Mouse (Mus musculus): ENCODE results near the gene Zfp462. TPM values are rescaled to one million over a fixed set of nuclear protein-coding genes. Genes with fewer than 3 reads are reported as not detected.
"Not testable (repeated sequence)": the region's sequence is repeated elsewhere in the genome, so short reads cannot be mapped to it uniquely, and the experiment has no call there.

The Zfp462 gene
- total RNA-seq (2021) = 10 to 100 TPM; 62.8 to 69.0 TPM

DNA sequence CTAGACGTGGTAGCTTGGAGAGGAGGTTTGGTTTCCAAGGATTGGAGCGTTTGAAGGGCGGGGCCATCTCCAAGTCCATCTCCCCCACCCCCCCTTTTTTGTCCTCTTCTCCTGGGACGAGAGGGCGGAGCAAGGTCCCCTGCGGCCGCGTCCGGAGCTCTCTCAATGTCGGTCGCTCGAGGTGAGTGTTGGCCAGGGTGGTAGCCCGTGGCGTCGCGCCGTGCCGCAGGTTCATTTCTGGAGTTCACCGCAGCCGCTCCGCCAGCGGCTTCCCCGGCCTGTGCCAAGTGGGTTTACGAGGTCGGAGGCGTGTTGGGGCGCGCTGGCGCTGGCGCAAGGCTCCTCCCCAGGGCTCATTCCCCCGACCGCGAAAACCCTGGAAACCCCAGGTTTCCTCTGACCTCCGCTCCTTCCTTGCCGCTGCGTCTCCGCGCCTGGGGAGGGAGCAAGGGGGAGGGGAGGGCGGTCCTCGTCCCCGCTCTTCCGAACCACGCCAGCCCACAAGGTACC lies at the start of gene Zfp462:
TSS of gene Zfp462 (plus strand) at position 128 of the 510 bp plus-strand sequence.
- no peak for DNase-seq

GRCm38 (mm10) chr4:54896017-54896416 lies 48.8 kb upstream of the Zfp462 start:
- DNase-seq = no peak

DNA sequence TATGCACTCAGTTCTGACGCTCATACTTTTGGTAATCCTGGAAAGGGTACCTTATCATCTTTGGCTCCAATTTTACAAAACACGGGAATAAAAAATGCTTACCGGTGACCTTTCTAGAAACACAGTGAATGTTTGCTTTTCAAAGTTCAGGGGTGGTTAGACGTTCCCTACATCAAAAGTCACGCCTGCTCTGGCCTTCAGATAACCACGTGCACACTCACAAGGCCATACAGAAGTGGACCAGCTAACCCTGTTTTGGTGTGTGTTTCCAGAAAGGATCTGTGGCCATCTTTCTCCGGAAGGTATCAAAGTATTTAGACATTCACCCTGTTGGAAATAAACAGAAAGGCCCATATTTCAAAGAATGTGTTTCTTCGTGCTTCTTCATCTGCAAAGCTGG lies 40.2 kb upstream of the Zfp462 start:
- DNase-seq = no peak

DNA sequence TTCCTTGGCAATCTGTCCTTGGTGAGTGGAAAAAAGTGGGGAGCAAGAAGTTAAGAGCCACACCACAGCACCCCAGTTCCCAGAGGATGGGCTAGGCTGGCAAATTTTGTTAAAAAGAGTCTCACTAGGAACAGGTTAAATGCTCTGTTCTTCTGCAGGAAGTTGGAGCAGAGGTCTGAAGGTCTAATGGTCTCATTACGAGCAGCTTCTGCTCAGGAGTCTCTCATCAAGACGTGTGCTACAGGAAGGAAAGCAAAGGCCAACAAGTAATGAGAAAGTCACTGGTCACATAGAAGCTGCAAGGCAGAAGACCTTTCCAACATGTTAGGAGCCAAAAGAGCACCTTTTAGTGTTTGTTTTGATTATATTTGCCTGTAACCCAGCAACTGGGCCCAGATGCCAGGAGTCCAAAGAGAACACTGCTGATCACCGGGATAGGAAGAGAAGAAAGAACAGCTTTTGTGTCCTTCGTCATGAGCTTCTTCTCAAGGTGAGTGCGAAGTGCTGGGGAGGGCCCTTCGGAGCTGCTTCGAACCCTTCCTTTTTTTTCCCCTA lies 39.4 kb upstream of the Zfp462 start:
- no peak for DNase-seq

- no peak for DNase-seq
Measured at GRCm38 (mm10) chr4:54910300-54910699, 34.5 kb upstream of the Zfp462 start.

DNA sequence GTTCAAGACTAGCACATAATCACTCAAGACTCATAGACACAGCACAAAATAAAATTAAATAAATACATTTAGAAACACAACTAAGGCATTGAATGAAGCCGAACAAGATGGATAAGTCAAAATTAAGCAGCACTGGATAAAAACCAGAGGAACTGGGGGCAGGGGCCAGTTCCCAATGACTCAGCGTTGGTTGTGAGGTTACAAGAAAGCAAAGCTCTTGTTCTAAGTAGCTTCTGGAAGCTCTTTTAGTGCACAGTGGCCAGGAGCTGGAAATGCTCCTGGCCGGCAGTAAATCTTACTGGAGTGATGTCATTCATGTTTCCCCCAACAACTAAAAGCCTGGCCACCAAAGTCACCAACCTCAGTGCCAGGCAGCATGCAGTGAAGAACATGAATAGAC lies 26.6 kb upstream of the Zfp462 start:
- DNase-seq = no peak

GRCm38 (mm10) chr4:54923386-54923785 lies 21.5 kb upstream of the Zfp462 start:
- no peak for DNase-seq

GRCm38 (mm10) chr4:54924306-54924705 lies 20.5 kb upstream of the Zfp462 start:
- no peak for DNase-seq

- DNase-seq = not testable (repeated sequence)
Measured at GRCm38 (mm10) chr4:54926456-54926855, 18.4 kb upstream of the Zfp462 start.

DNA sequence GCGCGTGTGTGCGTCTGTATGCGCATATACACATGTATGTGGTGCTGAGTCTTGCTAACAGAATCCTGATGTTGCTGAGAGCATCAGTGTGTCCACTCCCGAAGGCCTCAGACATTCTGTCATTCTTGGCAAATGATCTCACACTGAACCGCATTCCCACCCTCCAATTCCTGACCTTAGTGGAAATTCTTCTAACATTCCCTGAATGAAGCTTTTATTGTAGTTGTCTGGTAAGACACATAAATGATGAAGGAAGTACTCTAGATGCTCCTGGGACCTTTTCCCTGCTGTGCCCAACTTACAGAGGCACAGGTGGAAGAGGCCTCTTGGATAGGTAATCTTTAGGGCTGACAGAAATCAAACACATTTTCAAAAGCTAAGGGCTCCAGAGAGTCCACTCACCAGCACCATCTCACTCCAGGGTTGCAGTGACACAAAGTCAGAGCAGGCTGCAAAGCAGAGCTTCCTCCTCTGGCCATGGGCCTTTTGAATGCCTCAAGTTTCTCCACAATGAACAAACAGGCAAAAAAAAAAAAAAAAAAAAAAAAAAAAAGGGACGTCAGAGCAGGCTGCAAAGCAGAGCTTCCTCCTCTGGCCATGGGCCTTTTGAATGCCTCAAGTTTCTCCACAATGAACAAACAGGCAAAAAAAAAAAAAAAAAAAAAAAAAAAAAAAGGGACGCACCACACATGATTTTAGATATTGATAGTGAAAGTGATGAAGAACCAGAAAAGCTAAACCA lies 17.4 kb upstream of the Zfp462 start:
- not testable (repeated sequence) for DNase-seq

- no peak for DNase-seq
Measured at GRCm38 (mm10) chr4:54929686-54930085, 15.2 kb upstream of the Zfp462 start.

GRCm38 (mm10) chr4:54932668-54933067 lies 12.2 kb upstream of the Zfp462 start:
- no peak for DNase-seq

- no peak for DNase-seq
Measured at GRCm38 (mm10) chr4:54937161-54937560, 7.7 kb upstream of the Zfp462 start.

DNA sequence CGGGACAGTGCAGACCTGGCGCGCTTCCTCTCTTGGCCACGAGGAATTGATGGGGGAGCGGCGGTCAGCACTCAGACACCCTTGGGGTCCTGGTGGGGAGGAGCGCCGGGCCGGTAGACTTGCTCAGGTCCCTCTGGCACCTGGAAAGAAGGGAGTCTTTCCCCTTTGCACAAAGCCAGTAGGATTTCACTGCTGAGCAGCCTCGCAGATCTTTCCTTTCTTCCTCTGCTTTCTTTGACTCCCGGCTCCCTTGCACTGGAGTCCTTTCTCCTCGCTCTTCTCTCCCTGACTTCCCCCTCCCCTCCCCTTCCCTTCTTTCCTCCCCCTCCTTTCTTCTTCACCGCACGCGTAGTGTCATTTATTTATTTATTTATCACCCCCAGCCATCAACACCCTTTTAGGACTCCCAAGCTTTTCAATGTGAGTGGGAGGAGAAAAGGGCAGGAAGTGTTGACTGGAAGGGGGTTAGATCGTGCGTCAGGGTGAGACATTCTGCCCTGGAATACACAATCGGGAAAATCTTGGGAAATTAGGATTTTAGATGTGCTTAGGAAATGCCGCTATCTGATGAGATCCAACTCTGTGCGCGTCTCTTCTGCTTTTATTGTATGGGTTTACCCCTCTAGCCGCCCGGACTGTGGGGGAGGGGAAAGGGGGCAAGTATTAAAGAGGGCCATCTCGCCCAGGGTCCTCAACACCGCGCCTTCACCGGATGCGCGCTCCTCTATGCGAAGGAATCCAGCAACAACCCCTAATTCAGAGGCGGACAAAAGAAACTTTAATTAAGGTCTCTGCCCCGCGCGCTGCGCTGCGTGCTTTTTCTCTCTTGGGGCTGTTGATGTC lies 976 bp downstream of the Zfp462 start:
- DNase-seq = peak in 1 of 2 experiments; percentile 20

- no peak for DNase-seq
Measured at GRCm38 (mm10) chr4:54946662-54947055, 1.8 kb downstream of the Zfp462 start.

- peak in 1 of 2 experiments; percentile 48 for DNase-seq
Measured at GRCm38 (mm10) chr4:54947056-54947990, 2.5 kb downstream of the Zfp462 start.

GRCm38 (mm10) chr4:54947991-54948615 lies 3.3 kb downstream of the Zfp462 start:
- DNase-seq = peak; percentile 54 to 57

DNA sequence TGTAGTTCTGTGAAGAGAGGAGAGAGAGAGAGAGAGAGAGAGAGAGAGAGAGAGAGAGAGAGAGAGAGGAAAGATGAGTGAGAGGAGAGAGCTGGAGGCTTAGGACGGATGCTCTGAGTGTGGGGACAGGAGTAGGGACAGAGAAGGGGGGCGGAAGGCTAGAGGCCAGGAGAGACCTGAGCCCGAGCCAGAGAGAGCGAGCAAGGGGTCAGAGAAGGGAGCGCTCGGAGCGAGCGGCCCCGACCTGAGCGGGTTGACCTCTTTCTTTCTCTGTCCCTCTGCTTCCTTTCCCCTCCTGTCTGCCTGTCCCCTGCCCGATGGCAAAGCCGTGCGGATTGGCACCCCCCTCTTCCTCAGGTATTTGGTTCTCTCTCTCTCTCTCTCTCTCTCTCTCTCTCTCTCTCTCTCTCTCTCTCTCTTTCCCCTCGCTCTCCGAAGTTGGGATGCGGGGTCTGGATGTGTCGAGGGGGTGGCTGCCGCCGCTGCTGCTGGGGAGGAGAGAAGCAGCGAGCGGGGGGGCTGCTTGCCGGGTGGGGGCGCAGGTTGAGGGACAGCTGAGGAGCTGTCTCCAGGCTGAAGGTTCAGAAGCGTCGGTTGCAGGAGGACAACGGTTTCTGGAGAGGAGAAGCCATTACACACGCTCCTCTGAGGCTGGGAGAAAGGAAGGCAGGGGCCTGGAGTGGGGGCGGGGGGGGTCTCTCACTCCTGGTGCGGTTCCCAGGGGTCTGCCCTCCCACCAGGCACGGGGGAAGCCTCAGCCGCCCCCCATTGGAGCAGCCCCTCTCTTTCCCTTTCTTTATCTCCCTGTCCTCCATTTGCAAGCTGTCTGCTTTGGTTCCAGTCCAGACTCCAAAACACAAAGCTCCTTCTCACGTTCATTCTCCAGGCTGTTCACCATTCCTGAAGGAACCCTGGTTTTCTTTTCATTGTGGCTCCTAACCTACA lies 4.0 kb downstream of the Zfp462 start:
- peak; percentile 36 to 43 for DNase-seq

DNA sequence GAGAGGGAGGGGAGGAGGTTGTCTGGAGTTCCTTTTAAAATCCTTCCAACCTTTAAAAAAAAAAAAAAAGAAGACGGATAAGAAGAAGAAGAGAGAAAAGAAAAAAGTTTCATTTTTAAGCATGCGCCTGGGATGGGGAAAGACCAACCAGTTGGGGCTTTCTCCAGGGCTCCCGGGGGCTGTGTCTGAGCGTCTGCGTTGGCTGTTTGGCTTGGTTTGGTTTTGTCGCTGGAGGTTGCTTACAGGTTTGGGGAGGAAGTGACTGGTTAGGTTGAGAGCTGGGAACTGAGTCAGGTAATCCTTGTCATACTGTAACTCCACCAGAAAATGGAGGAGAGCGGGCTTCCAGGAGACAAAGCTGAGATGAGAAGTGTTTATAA lies 4.7 kb downstream of the Zfp462 start:
- DNase-seq = no peak

DNA sequence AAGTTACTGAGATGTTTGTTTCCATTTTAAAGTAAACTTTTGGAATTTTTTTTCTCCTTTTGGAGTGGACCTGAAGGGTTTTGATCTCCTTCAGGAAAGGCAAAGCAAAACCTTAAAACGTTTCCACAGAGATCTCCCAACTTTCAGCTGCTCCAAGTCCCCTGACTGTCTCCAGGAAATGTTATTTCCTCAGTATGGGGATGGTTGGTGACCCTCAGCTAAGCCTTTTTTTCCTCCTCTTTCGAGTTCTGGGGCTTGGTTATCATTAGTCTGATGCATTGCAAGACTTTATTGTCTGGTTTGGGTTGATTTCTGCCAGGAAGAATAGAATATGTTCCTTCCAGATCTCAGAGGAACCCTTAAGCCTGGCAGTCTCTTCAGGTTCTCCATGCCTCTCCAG lies 5.3 kb downstream of the Zfp462 start:
- DNase-seq = no peak

Data from layer of hippocampus, postnatal 36 days (tissue).